Mouse (Mus musculus) kidney, postnatal 0 days (tissue): ENCODE measurements around the gene Olfr922. TPM values are rescaled to one million over a fixed set of nuclear protein-coding genes. Genes with fewer than 3 reads are reported as not detected.

ENCODE experiments used
- ATAC-seq: fragments of 200-750 bp; cut with Nextera tagmentation; replicated peaks from 2 replicates; pipeline ENCODE4 v1.8.0; 2017; ENCODE audit warnings: low read depth, moderate number of reproducible peaks, moderate TSS enrichment, moderate library complexity; ENCODE audit not compliant: low FRiP score
- DNase-seq: peaks from one replicate; pipeline ENCODE4 v3.0.0-alpha.2; 2016; ENCODE audit warnings: low spot score
- H3K27ac ChIP-seq: fragments of 300-500 bp; sonication (generic); 2 replicates; pipeline ENCODE4 v1.5.1; 2014; ENCODE audit warnings: mild to moderate bottlenecking
- H3K27me3 ChIP-seq: fragments of 300-500 bp; sonication (generic); 2 replicates; pipeline ENCODE4 v1.6.1; 2014; ENCODE audit warnings: low read length, mixed read lengths; ENCODE audit not compliant: insufficient read depth
- H3K36me3 ChIP-seq: fragments of 300-500 bp; sonication (generic); 2 replicates; pipeline ENCODE4 v1.6.1; 2014; ENCODE audit warnings: low read length, mixed read lengths; ENCODE audit not compliant: insufficient read depth
- H3K4me1 ChIP-seq: fragments of 300-500 bp; sonication (generic); replicated peaks from 2 replicates; pipeline ENCODE4 v1.6.1; 2014; ENCODE audit warnings: antibody characterized with exemption, low read length, mixed read lengths; ENCODE audit not compliant: insufficient read depth
- H3K4me2 ChIP-seq: fragments of 300-500 bp; sonication (generic); 2 replicates; pipeline ENCODE4 v1.6.1; 2014; ENCODE audit warnings: mild to moderate bottlenecking, low read length, moderate library complexity, mixed read lengths
- H3K4me3 ChIP-seq: fragments of 300-500 bp; sonication (generic); replicated peaks from 2 replicates; pipeline ENCODE4 v1.5.1; 2014; ENCODE audit warnings: low read depth, low read length
- H3K9ac ChIP-seq: fragments of 300-500 bp; sonication (generic); 2 replicates; pipeline ENCODE4 v1.6.1; 2014; ENCODE audit warnings: low read depth, low read length
- H3K9me3 ChIP-seq: fragments of 300-500 bp; sonication (generic); replicated peaks from 2 replicates; pipeline ENCODE4 v1.6.1; 2016; ENCODE audit warnings: low read length, inconsistent platforms, mixed read lengths
- CTCF ChIP-seq: IDR thresholded peaks from 2 replicates; pipeline ENCODE4 v1.5.1; 2016; ENCODE audit warnings: antibody characterized with exemption, low read depth, mild to moderate bottlenecking, moderate library complexity
- WGBS: fragments of 180-500 bp; shearing (Covaris S2); extraction: QIAGEN DNeasy Blood & Tissue Kit; methylation state at CpG from one replicate; pipeline ENCODE4 v1.1.7; 2014; 5-methylcytosine and 5-hydroxymethylcytosine counted together
- polyA plus RNA-seq: library from polyadenylated mRNA; unstranded; fragments of >200 nt; fragmentation: Nextera tagmentation; extraction: Ambion mirVana; gene quantifications from 2 replicates; pipeline ENCODE4 v1.2.1, GENCODE M21; 2015

Olfr922 gene
- polyA plus RNA-seq, 1 experiment from 2014 or later: not detected

- Histone ChIP-seq H3K9ac (no peak within 1 kb of the TSS), H3K4me1 (no peaks in the 10 kb centered on the region), H3K4me3 (no peak within 1 kb of the TSS), H3K27ac (no peak within 1 kb of the TSS), H3K36me3 (no peaks in the 10 kb centered on the region), H3K4me2 (no peak within 1 kb of the TSS), H3K9me3 (no peaks in the 10 kb centered on the region), H3K27me3 (no peaks in the 10 kb centered on the region)
- DNase-seq: no peak
- 85% methylated on average over 1 of the region's 1 CpGs for WGBS
- ATAC-seq: no peak
- no peak for TF ChIP-seq CTCF
These were observed 29.7 kb downstream of the Olfr922 start, which contains the start of gene Olfr924 for GRCm38 (mm10) chr9:38844149-38844548. Gene Olfr924, plus strand, starts transcription at chr9:38844449.

- Histone ChIP-seq H3K27me3 (no peaks in the 10 kb centered on the region), H3K4me2 (no peak within 1 kb of the TSS), H3K36me3 (no peaks in the 10 kb centered on the region), H3K4me3 (no peak within 1 kb of the TSS), H3K9me3 (no peaks in the 10 kb centered on the region), H3K27ac (no peak within 1 kb of the TSS), H3K9ac (no peak within 1 kb of the TSS), H3K4me1 (no peaks in the 10 kb centered on the region)
- DNase-seq (no peak), ATAC-seq (no peak)
- TF ChIP-seq CTCF: no peak
These were observed 40.3 kb downstream of the Olfr922 start, which contains the start of gene Olfr26 for GRCm38 (mm10) chr9:38854760-38855159. Gene Olfr26, plus strand, starts transcription at chr9:38855060.

Other genes starting within 250 kb of the Olfr922 start
- not detected in 2 replicates for gene Olfr912, start 234.4 kb upstream of the Olfr922 start, polyA plus RNA-seq
- gene Olfr913, start 221.9 kb upstream of the Olfr922 start, polyA plus RNA-seq: not detected in 2 replicates
- not detected in 2 replicates for gene Olfr914, start 209.5 kb upstream of the Olfr922 start, polyA plus RNA-seq
- gene Olfr916, start 154.7 kb upstream of the Olfr922 start, polyA plus RNA-seq: not detected in 2 replicates
- gene Olfr917, start 148.8 kb upstream of the Olfr922 start, polyA plus RNA-seq: not detected in 2 replicates
- not detected in 2 replicates for gene Olfr918, start 140.0 kb upstream of the Olfr922 start, polyA plus RNA-seq
- gene Olfr919, start 110.9 kb upstream of the Olfr922 start, polyA plus RNA-seq: not detected in 2 replicates
- 23.0 and 24.7 TPM in 2 replicates for gene Vwa5a, start 96.3 kb upstream of the Olfr922 start, polyA plus RNA-seq
- gene Olfr920, start 62.3 kb upstream of the Olfr922 start, polyA plus RNA-seq: 0.05 and 0.08 TPM in 2 replicates
- gene Olfr921, start 41.5 kb upstream of the Olfr922 start, polyA plus RNA-seq: not detected in 2 replicates
- not detected in 2 replicates for gene Olfr923, start 11.9 kb downstream of the Olfr922 start, polyA plus RNA-seq
- gene Olfr924, start 29.8 kb downstream of the Olfr922 start, polyA plus RNA-seq: not detected in 2 replicates
- gene Olfr26, start 40.4 kb downstream of the Olfr922 start, polyA plus RNA-seq: not detected in 2 replicates
- not detected in 2 replicates for gene Olfr926, start 62.5 kb downstream of the Olfr922 start, polyA plus RNA-seq
- not detected in 2 replicates for gene Olfr930, start 115.2 kb downstream of the Olfr922 start, polyA plus RNA-seq
- not detected in 2 replicates for gene Olfr933, start 157.7 kb downstream of the Olfr922 start, polyA plus RNA-seq
- not detected in 2 replicates for gene Olfr934, start 173.7 kb downstream of the Olfr922 start, polyA plus RNA-seq
- not detected in 2 replicates for gene Olfr935, start 185.1 kb downstream of the Olfr922 start, polyA plus RNA-seq
- not detected in 2 replicates for gene Olfr146, start 208.8 kb downstream of the Olfr922 start, polyA plus RNA-seq